Mouse (Mus musculus): Measurements from ENCODE around the gene Fntb. TPM values are rescaled to one million over a fixed set of nuclear protein-coding genes. Genes with fewer than 3 reads are reported as not detected.

Gene Fntb
- polyA plus RNA-seq, 1 experiment from 2014 or later = 46.0 TPM

GRCm38 (mm10) chr12:76916163-76916562 is 150.8 kb downstream of the Fntb start:
- peaks cover 7% of the 10 kb centered on the region; the same call in 1 of the 2 replicates for H3K36me3 ChIP-seq
- no peak overlapping the region for H3K9ac ChIP-seq
- WGBS = 94% methylated on average over 11 of the region's 11 CpGs
- H3K4me1 ChIP-seq (replicated peaks) = peaks cover 1% of the 10 kb centered on the region; the same call in 1 of the 2 replicates
- H3K4me3 ChIP-seq = no peak overlapping the region
- no peak for ATAC-seq (ENCODE audit: low FRiP score, low read depth)
- H3K27ac ChIP-seq (replicated peaks) = no peak overlapping the region
- no peak overlapping the region for H3K4me2 ChIP-seq
- no peaks in the 10 kb centered on the region for H3K9me3 ChIP-seq
- H3K27me3 ChIP-seq = no peaks in the 10 kb centered on the region

DNA sequence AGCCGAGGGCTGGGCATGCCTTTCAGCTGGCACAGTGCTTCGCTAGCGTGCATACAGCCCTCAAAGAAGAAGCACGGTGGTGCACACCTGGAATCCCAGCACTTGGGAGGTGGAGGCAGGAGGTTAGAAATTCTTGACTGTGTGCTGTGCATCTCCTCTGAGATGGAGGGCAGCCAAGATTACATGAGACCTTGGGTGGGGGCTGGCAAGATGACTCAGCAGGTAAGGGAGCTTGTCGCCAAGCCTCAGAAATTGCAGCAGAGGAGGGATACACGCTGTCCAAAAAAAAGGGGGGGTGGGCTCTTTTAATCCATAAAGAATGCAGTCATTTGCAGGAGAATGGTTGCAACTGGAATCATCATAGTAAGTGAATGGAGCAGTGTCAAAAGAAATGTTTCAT is 152.7 kb downstream of the Fntb start:
- H3K4me1 ChIP-seq (replicated peaks) = no peaks in the 10 kb centered on the region
- no peaks in the 10 kb centered on the region for H3K27me3 ChIP-seq
- WGBS = 79% methylated on average over 6 of the region's 6 CpGs
- H3K9ac ChIP-seq = no peak overlapping the region
- H3K36me3 ChIP-seq = peaks cover 7% of the 10 kb centered on the region; the same call in 1 of the 2 replicates
- H3K27ac ChIP-seq (replicated peaks) = no peak overlapping the region
- H3K4me3 ChIP-seq = no peak overlapping the region
- H3K4me2 ChIP-seq = no peak overlapping the region
- no peak for ATAC-seq (ENCODE audit: low FRiP score, low read depth)
- H3K9me3 ChIP-seq = no peaks in the 10 kb centered on the region

GRCm38 (mm10) chr12:76918855-76919254 is 153.5 kb downstream of the Fntb start:
- WGBS = 60% methylated on average over 3 of the region's 3 CpGs
- Histone ChIP-seq H3K4me2 (no peak overlapping the region), H3K27me3 (no peaks in the 10 kb centered on the region), H3K9ac (no peak overlapping the region), H3K36me3 (peaks cover 7% of the 10 kb centered on the region; the same call in 1 of the 2 replicates), H3K4me1 (replicated peaks) (no peaks in the 10 kb centered on the region), H3K27ac (replicated peaks) (no peak overlapping the region), H3K4me3 (no peak overlapping the region), H3K9me3 (no peaks in the 10 kb centered on the region)
- no peak for ATAC-seq (ENCODE audit: low FRiP score, low read depth)

DNA sequence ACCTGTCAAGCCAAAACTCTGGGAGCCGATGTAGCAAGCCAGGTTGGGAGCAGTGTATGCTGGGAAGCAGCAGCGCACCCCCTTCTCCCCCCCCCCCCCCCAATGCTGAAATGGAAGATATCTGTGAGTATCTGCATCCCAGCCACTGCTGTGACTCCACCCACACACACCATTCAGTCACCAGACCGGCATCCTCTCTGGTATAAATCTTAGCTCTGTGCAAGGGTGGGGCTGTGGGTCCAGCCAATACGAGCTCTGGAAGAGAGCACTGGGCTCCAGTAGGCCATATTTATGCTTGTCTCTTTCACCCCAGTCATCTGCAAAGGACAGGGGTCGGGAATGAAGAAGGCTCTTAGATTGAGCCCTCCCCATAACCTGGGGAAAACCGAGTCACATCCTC is 155.0 kb downstream of the Fntb start:
- Histone ChIP-seq H3K4me3 (no peak overlapping the region), H3K9me3 (no peaks in the 10 kb centered on the region), H3K4me2 (no peak overlapping the region), H3K36me3 (peaks cover 7% of the 10 kb centered on the region; the same call in 1 of the 2 replicates), H3K27me3 (no peaks in the 10 kb centered on the region), H3K4me1 (replicated peaks) (no peaks in the 10 kb centered on the region), H3K27ac (replicated peaks) (no peak overlapping the region), H3K9ac (no peak overlapping the region)
- 83% methylated on average over 6 of the region's 6 CpGs for WGBS
- no peak for ATAC-seq (ENCODE audit: low FRiP score, low read depth)

DNA sequence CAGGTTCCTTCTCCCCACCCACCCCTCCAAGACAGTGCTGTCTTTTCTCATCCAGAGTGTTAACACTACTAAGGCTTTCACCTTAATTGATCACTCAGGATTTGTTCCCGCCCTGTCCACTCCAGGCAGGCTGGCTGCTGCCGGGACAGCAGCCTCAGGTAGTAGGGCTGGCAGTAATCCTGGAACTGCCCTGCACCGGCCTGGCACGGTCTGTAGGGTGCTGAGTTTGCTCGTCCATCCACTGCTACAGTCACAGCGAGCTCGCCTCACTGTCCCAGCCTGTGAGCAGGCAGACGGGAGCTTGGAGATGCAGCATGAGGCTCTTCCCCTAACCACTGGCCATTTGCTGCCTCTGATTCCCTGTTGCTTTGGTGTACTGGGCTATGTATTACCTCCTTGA is 155.6 kb downstream of the Fntb start:
- no peaks in the 10 kb centered on the region for H3K9me3 ChIP-seq
- WGBS = 92% methylated on average over 8 of the region's 8 CpGs

DNA sequence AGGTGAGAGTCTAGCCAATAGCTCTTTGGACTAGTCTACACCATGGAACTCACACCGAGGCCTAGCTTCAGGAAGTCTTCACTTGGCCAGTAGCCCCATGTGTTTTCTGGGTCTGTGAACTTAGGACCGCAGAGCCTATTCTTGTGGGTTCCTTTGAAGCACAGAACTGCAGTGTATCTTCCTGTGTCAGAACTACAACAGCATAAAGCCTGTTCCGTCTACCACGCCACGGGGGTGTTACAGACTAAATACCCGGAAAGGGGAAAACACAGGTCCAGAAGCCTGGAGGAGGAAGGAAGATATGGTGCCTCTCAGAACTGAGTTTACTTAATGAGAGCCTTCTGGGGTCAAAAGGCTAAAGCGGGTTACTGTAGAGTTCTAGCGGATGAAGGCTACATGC is 157.7 kb downstream of the Fntb start:
- H3K9ac ChIP-seq = no peak overlapping the region
- H3K4me3 ChIP-seq = no peak overlapping the region
- no peaks in the 10 kb centered on the region for H3K27me3 ChIP-seq
- peaks cover 4% of the 10 kb centered on the region; the same call in 1 of the 2 replicates for H3K36me3 ChIP-seq
- WGBS = 91% methylated on average over 8 of the region's 8 CpGs
- no peak overlapping the region for H3K4me2 ChIP-seq
- no peak for ATAC-seq (ENCODE audit: low FRiP score, low read depth)
- no peaks in the 10 kb centered on the region for H3K9me3 ChIP-seq
- H3K27ac ChIP-seq (replicated peaks) = no peak overlapping the region
- H3K4me1 ChIP-seq (replicated peaks) = no peaks in the 10 kb centered on the region

More for the DNA sequence above, 155.6 kb downstream of the Fntb start:
- no peaks in the 10 kb centered on the region for H3K27me3 ChIP-seq
- no peak overlapping the region for H3K9ac ChIP-seq
- H3K4me1 ChIP-seq (replicated peaks) = no peaks in the 10 kb centered on the region
- ATAC-seq (ENCODE audit: low FRiP score, low read depth) = no peak
- peaks cover 7% of the 10 kb centered on the region; the same call in 1 of the 2 replicates for H3K36me3 ChIP-seq
- H3K27ac ChIP-seq (replicated peaks) = no peak overlapping the region
- H3K4me3 ChIP-seq = no peak overlapping the region
- H3K4me2 ChIP-seq = no peak overlapping the region

- H3K9ac ChIP-seq = no peak overlapping the region
- ATAC-seq (ENCODE audit: low FRiP score, low read depth) = no peak
- no peak overlapping the region for H3K27ac ChIP-seq (replicated peaks)
- H3K9me3 ChIP-seq = no peaks in the 10 kb centered on the region
- no peak overlapping the region for H3K4me3 ChIP-seq
- H3K27me3 ChIP-seq = no peaks in the 10 kb centered on the region
- no peak overlapping the region for H3K4me2 ChIP-seq
- H3K4me1 ChIP-seq (replicated peaks) = no peaks in the 10 kb centered on the region
- H3K36me3 ChIP-seq = peaks cover 4% of the 10 kb centered on the region; the same call in 1 of the 2 replicates
- 92% methylated on average over 10 of the region's 10 CpGs for WGBS
Measured at GRCm38 (mm10) chr12:76924904-76925604, 159.7 kb downstream of the Fntb start.

- Histone ChIP-seq H3K9ac (no peak overlapping the region), H3K9me3 (no peaks in the 10 kb centered on the region)
- WGBS = 84% methylated on average over 10 of the region's 10 CpGs
Measured at GRCm38 (mm10) chr12:76926338-76926945, 161.1 kb downstream of the Fntb start.

DNA sequence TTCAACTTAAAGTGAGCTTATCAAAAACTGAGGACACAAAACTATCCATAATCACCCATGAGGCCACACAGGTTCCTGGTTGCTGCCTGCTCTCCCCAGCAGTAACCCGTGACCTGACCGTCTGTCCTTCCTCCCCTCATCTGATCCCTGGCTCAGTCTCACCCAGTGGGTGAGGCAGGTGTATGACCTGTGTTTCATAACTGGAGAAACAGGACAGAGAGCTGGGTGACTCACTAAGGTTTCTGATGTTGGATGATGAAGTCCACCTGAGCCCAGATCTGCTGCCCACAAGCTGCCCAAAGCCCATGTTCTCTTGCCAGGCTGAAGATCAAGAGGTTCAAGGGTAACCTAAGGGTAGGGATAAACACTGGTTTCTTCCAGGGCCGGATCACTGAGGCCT is 161.6 kb downstream of the Fntb start:
- no peak overlapping the region for H3K27ac ChIP-seq (replicated peaks)
- H3K27me3 ChIP-seq = no peaks in the 10 kb centered on the region
- no peaks in the 10 kb centered on the region for H3K36me3 ChIP-seq
- no peak overlapping the region for H3K9ac ChIP-seq
- H3K4me1 ChIP-seq (replicated peaks) = no peaks in the 10 kb centered on the region
- no peaks in the 10 kb centered on the region for H3K9me3 ChIP-seq
- WGBS = 82% methylated on average over 3 of the region's 3 CpGs
- H3K4me2 ChIP-seq = no peak overlapping the region
- H3K4me3 ChIP-seq = no peak overlapping the region
- no peak for ATAC-seq (ENCODE audit: low FRiP score, low read depth)

More at GRCm38 (mm10) chr12:76926338-76926945, 161.1 kb downstream of the Fntb start:
- Histone ChIP-seq H3K4me1 (replicated peaks) (no peaks in the 10 kb centered on the region), H3K4me2 (no peak overlapping the region), H3K4me3 (no peak overlapping the region), H3K27ac (replicated peaks) (no peak overlapping the region), H3K36me3 (no peaks in the 10 kb centered on the region), H3K27me3 (no peaks in the 10 kb centered on the region)
- no peak for ATAC-seq (ENCODE audit: low FRiP score, low read depth)

GRCm38 (mm10) chr12:76927539-76927938 is 162.2 kb downstream of the Fntb start:
- H3K9ac ChIP-seq = no peak overlapping the region
- no peaks in the 10 kb centered on the region for H3K36me3 ChIP-seq
- no peaks in the 10 kb centered on the region for H3K4me1 ChIP-seq (replicated peaks)
- no peaks in the 10 kb centered on the region for H3K9me3 ChIP-seq
- H3K4me2 ChIP-seq = no peak overlapping the region
- WGBS = 57% methylated on average over 10 of the region's 10 CpGs
- no peaks in the 10 kb centered on the region for H3K27me3 ChIP-seq
- no peak overlapping the region for H3K27ac ChIP-seq (replicated peaks)
- H3K4me3 ChIP-seq = no peak overlapping the region
- no peak for ATAC-seq (ENCODE audit: low FRiP score, low read depth)

DNA sequence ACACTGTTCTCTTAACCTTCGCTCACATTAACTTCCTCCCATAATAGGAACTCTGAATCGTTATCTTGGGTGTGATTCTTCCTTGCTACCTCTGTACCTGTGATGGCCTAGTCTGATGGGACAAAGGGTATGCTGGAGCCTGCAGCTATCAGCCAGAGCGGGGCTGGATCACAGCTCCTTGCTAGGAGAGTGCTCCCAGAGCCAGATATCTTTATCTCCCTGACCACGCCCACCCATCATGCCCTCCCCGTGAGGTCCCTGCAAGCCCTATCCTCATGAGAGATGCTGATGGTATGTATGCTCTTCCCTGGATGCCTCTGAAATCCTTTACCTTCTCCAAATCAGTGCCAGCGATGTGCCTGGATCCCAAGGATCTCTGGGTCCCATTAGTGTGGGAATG is 164.8 kb downstream of the Fntb start:
- H3K27me3 ChIP-seq = no peaks in the 10 kb centered on the region
- H3K27ac ChIP-seq (replicated peaks) = no peak overlapping the region
- no peaks in the 10 kb centered on the region for H3K36me3 ChIP-seq
- no peak overlapping the region for H3K9ac ChIP-seq
- H3K9me3 ChIP-seq = no peaks in the 10 kb centered on the region
- WGBS = 77% methylated on average over 6 of the region's 6 CpGs
- no peak overlapping the region for H3K4me3 ChIP-seq
- H3K4me2 ChIP-seq = no peak overlapping the region
- no peaks in the 10 kb centered on the region for H3K4me1 ChIP-seq (replicated peaks)
- ATAC-seq (ENCODE audit: low FRiP score, low read depth) = no peak

All from hindbrain, embryonic 15.5 days (tissue).